Mouse (Mus musculus): ENCODE measurements around the gene Abcb10.

- no peak for TF ChIP-seq CTCF (IDR thresholded peaks at IDR 0.05; ENCODE audit: low read depth)
- TF ChIP-seq EP300 (IDR thresholded peaks at IDR 0.05; ENCODE audit: low read depth) = no peak
These were observed 21.6 kb downstream of the Abcb10 start for GRCm38 (mm10) chr8:123961371-123961770.
